Mouse (Mus musculus) neutrophil, adult 59 days (primary cell): ENCODE data around the gene Slc15a5. TPM values are rescaled to one million over a fixed set of nuclear protein-coding genes. Genes with fewer than 3 reads are reported as not detected.

Source experiments
- total RNA-seq, 2 experiments: library from RNA; stranded (reverse); gene quantifications; 1 replicate in 1 of 2; 2 replicates in 1 of 2; pipeline ENCODE4 v1.2.4; 2023

The Slc15a5 gene
- not detected for total RNA-seq

GRCm38 (mm10) chr6:138079816-138080215 lies at the start of gene Slc15a5:
Gene Slc15a5, minus strand, starts transcription at chr6:138079916.

Other genes with a start within 250 kb of the Slc15a5 start
- gene Mgst1, start 60.4 kb upstream of the Slc15a5 start, total RNA-seq, result 100 to 1,000 TPM; 598 to 630 TPM